Mouse (Mus musculus): ENCODE data around the gene Tnfrsf12a. TPM values are rescaled to one million over a fixed set of nuclear protein-coding genes. Genes with fewer than 3 reads are reported as not detected.

Tnfrsf12a gene
- polyA plus RNA-seq, 1 experiment from 2014 or later: 118 TPM

DNA sequence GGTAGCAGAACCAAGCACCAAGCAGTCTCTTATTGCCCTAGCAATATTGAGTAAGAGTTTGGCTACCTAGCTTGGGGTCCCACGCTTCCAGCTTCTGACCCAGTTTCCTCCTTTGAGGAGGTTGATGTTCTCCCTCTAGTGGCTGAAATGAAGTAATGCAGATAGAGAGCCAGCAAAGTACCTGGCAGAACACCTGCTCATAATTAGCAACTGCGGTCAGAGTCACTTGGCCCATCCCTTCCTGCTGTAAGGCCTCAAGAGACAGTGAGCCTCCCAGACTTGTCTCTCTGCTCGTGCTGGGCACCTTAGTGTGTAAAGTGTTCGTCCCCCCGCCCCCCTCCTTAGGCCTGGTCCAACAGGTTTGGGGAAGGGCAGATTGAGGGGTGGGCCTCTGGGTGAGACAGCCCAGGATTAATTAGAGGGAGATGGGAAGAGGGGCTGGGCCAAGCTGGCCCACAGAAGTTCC lies 12.7 kb downstream of the Tnfrsf12a start:
- Histone ChIP-seq H3K4me1 (peaks cover 14% of the 10 kb centered on the region), H3K9me3 (no peaks in the 10 kb centered on the region), H3K36me3 (peaks cover 36% of the 10 kb centered on the region), H3K27ac (replicated peaks) (no peak overlapping the region), H3K4me2 (no peak overlapping the region), H3K27me3 (replicated peaks) (peaks cover 43% of the 10 kb centered on the region), H3K4me3 (no peak overlapping the region), H3K9ac (no peak overlapping the region)
- ATAC-seq (ENCODE audit: extremely low read depth, insufficient number of reproducible peaks, low FRiP score, low TSS enrichment): no peak
- WGBS: 21% methylated on average over 5 of the region's 5 CpGs

DNA sequence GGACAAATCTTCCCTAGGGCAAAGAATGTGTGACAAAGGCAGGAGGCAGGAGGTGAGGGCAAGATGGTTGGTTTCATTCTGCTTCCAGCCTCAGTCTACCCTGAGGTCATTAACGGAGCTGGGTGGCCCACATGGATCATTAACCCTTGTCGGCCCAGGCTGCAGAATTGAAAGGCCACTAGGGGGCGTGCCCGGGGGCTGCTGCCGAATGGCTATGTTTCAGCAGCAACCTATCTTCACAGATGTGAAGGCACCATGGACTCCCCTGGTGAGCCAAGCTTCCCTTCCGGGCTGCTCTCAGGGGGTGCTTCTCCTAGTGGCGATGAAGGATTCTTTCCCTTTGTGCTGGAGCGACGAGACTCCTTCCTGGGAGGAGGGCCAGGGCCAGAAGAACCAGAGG lies 15.7 kb downstream of the Tnfrsf12a start:
- H3K36me3 ChIP-seq: peaks cover 5% of the 10 kb centered on the region
- H3K9ac ChIP-seq: no peak overlapping the region
- WGBS: under 1% methylated on average over 9 of the region's 9 CpGs
- H3K27ac ChIP-seq (replicated peaks): no peak overlapping the region
- peaks cover 14% of the 10 kb centered on the region for H3K4me1 ChIP-seq
- H3K4me2 ChIP-seq: no peak overlapping the region
- no peaks in the 10 kb centered on the region for H3K9me3 ChIP-seq
- peaks cover 65% of the 10 kb centered on the region for H3K27me3 ChIP-seq (replicated peaks)
- no peak overlapping the region for H3K4me3 ChIP-seq
- no peak for ATAC-seq (ENCODE audit: extremely low read depth, insufficient number of reproducible peaks, low FRiP score, low TSS enrichment)

DNA sequence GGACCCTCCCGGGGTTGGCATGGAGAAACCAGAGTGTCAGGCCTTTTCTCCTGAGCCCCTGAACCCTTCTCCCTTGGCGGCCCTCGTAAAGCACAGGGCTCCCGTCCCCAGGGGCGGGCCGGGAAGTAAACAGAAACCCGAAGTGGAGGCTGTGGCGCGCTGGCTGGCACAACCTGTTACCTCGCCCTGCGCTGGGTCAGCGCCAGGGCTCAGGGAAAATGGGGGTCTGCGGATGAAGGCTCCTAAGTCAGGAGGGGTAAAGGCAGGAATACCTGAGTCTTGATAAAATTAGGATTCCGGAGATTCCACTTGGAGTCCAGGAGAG lies 16.4 kb downstream of the Tnfrsf12a start:
- Histone ChIP-seq H3K36me3 (no peaks in the 10 kb centered on the region), H3K9ac (0 out of 2 replicates have a peak overlapping the region, but pooled peaks have one; percentile 33), H3K27ac (replicated peaks) (no peak overlapping the region), H3K9me3 (no peaks in the 10 kb centered on the region), H3K4me2 (peak overlapping the region; percentile 54), H3K4me3 (peak overlapping the region; percentile 32), H3K4me1 (peaks cover 14% of the 10 kb centered on the region), H3K27me3 (replicated peaks) (peaks cover 69% of the 10 kb centered on the region)
- WGBS: 6% methylated on average over 14 of the region's 14 CpGs
- ATAC-seq (ENCODE audit: extremely low read depth, insufficient number of reproducible peaks, low FRiP score, low TSS enrichment): no peak

DNA sequence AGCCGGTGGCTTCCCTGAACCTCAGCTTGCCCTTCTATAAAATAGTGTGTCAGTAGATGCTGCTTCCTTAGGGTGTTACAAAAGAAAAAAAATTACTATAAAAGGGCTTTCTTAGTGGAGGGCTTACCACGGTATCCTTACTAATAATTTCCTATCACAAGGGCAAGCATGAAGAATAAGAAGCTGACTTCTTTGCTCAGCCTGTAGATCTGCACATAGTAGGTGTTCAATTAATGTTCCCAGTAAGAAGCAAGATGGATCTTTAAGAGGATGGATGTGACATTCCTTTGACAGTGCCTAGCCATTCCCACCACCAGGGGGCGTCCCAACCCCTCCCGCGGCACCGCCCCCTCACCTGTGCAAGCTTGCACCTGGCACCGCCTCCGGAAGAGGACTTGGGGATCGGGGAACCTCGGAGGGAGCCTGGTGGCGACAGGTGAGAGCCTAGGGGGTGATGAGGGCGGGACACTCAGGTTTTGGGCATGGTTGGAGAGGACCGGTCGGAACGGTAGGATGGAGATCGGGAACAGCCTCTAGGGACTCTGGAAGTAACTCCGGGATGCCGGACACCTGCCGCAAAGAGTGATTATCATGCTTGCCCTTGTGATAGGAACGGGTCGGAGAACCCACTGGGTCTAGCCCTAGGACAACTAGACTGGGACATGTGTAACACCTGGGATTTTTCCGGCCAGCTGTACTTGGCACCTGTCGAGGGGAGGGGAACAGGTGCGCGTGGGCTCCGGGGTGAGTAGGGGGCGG lies 17.0 kb downstream of the Tnfrsf12a start, which contains the start of gene Bicdl2:
Bicdl2 (plus strand) TSS at position 390 of the 759 bp plus-strand sequence.
- no peaks in the 10 kb centered on the region for H3K9me3 ChIP-seq
- H3K27ac ChIP-seq (replicated peaks): no peak within 1 kb of the TSS
- H3K36me3 ChIP-seq: no peaks in the 10 kb centered on the region
- peaks cover 14% of the 10 kb centered on the region for H3K4me1 ChIP-seq
- ATAC-seq (ENCODE audit: extremely low read depth, insufficient number of reproducible peaks, low FRiP score, low TSS enrichment): no peak
- H3K4me3 ChIP-seq: peak within 1 kb of the TSS; percentile 32
- 6% methylated on average over 27 of the region's 27 CpGs for WGBS
- H3K4me2 ChIP-seq: peak within 1 kb of the TSS; percentile 54
- 0 out of 2 replicates have a peak within 1 kb of the TSS, but pooled peaks have one; percentile 33 for H3K9ac ChIP-seq
- peaks cover 70% of the 10 kb centered on the region for H3K27me3 ChIP-seq (replicated peaks)

DNA sequence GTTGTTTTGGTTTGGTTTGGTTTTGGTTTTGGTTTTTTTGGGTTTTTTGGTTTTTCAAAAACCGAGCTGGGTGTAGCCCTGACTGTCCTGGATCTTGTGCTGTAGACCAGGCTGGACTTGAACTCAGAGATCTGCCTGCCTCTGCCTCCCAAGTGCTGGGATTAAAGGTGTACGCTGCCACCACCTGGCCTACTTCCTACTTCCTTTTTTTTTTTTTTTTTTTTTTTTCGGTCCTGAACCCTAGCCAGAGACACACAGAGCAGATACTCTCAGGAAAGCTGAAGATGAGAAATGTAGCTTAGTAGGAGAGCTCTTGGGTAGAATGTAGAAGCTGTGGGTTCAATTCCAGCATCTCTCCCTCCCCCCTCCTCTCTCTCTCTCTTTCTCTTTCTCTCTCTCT lies 18.8 kb downstream of the Tnfrsf12a start:
- no peak for ATAC-seq (ENCODE audit: extremely low read depth, insufficient number of reproducible peaks, low FRiP score, low TSS enrichment)
- Histone ChIP-seq H3K4me1 (peaks cover 14% of the 10 kb centered on the region), H3K27me3 (replicated peaks) (peaks cover 73% of the 10 kb centered on the region), H3K27ac (replicated peaks) (no peak overlapping the region), H3K9me3 (no peaks in the 10 kb centered on the region), H3K4me2 (no peak overlapping the region), H3K4me3 (no peak overlapping the region), H3K36me3 (no peaks in the 10 kb centered on the region), H3K9ac (no peak overlapping the region)
- 74% methylated on average over 3 of the region's 3 CpGs for WGBS

DNA sequence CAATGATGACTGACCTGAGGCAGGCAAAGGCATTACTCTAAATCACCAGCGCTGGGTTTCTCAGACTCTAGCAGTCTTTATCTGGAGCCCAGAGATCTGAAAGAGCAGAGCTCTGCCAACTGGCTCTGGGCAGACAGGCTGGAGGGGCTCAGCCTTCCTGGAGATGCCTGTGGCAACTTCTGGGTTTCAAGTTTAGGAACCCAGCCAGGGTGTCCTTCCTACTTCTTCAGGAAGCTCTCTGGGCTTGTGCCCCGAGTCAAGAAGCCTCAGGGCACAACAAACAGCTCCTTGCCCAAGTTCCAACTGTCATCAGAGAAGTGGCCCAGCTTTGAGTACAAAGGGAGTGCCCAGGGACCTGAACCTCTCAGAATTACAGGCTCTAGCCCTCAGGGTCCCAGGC lies 22.9 kb downstream of the Tnfrsf12a start:
- H3K36me3 ChIP-seq: no peaks in the 10 kb centered on the region
- no peak overlapping the region for H3K27ac ChIP-seq (replicated peaks)
- no peak overlapping the region for H3K9ac ChIP-seq
- no peak overlapping the region for H3K4me3 ChIP-seq
- ATAC-seq (ENCODE audit: extremely low read depth, insufficient number of reproducible peaks, low FRiP score, low TSS enrichment): no peak
- H3K4me1 ChIP-seq: no peaks in the 10 kb centered on the region
- H3K9me3 ChIP-seq: no peaks in the 10 kb centered on the region
- no peak overlapping the region for H3K4me2 ChIP-seq
- 57% methylated on average over 2 of the region's 2 CpGs for WGBS
- peaks cover 33% of the 10 kb centered on the region for H3K27me3 ChIP-seq (replicated peaks)

DNA sequence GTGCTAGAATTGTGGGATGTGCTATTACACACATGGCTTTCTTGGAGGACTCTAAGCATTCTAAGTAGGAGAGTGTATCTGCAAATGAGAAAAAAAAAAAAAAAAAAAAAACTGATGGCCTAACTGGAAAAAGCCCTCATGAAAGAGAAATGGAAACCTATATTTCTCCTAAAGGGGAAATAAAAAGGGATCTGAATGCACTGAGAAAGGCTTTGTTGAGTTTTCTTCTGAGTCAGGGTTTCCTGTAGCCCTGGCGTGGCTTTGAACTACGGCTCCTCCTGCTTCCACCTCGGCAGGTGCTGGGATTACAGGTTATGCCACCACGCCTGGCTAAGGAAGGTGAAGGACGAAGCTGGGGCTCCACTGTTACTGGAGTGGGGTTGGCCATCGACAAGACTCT lies 23.3 kb downstream of the Tnfrsf12a start:
- 54% methylated on average over 6 of the region's 6 CpGs for WGBS
- Histone ChIP-seq H3K4me3 (no peak overlapping the region), H3K4me1 (no peaks in the 10 kb centered on the region), H3K27me3 (replicated peaks) (peaks cover 29% of the 10 kb centered on the region), H3K9ac (no peak overlapping the region), H3K36me3 (no peaks in the 10 kb centered on the region), H3K9me3 (no peaks in the 10 kb centered on the region), H3K27ac (replicated peaks) (no peak overlapping the region), H3K4me2 (no peak overlapping the region)
- ATAC-seq (ENCODE audit: extremely low read depth, insufficient number of reproducible peaks, low FRiP score, low TSS enrichment): no peak

DNA sequence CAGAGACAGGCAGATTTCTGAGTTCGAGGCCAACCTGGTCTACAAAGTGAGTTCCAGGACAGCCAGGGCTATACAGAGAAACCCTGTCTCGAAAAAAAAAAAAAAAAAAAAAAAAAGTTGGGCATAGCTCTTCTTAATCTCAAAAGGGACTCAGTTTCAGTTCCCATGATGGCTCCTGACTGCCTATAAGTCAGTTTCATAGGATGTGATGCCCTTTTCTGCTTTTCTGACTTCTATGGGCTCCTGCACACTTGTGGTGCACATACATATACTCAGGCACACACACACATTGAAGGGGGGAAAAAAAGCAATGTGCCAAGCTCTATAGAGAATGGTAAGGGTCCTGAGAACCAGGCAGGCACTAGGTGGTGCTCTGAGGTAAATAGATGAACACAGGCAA lies 23.9 kb downstream of the Tnfrsf12a start:
- H3K9ac ChIP-seq: no peak overlapping the region
- H3K4me1 ChIP-seq: no peaks in the 10 kb centered on the region
- ATAC-seq (ENCODE audit: extremely low read depth, insufficient number of reproducible peaks, low FRiP score, low TSS enrichment): no peak
- peaks cover 25% of the 10 kb centered on the region for H3K27me3 ChIP-seq (replicated peaks)
- WGBS: 57% methylated on average over 2 of the region's 2 CpGs
- no peaks in the 10 kb centered on the region for H3K36me3 ChIP-seq
- H3K4me3 ChIP-seq: no peak overlapping the region
- H3K9me3 ChIP-seq: no peaks in the 10 kb centered on the region
- H3K27ac ChIP-seq (replicated peaks): no peak overlapping the region
- no peak overlapping the region for H3K4me2 ChIP-seq

DNA sequence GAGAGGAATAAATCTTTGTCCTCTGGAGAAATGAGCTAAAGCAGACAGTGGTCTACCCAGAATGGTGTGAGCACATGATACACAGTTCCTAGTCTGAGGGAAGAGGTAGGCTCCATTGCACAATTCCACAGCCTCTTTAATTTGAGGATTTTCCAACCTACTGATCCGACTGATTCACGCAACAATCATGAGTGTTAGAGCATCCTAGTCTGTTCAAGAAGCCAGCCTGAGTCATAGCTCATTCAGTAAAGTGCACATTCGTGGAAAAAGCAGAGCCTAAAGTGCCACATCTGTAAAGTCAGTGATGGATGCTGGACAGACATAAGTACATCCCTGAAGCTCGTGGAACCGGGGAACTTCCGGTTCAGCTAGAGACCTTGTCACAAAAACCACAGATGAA lies 25.9 kb downstream of the Tnfrsf12a start:
- H3K36me3 ChIP-seq: no peaks in the 10 kb centered on the region
- no peak for ATAC-seq (ENCODE audit: extremely low read depth, insufficient number of reproducible peaks, low FRiP score, low TSS enrichment)
- WGBS: 71% methylated on average over 6 of the region's 6 CpGs

DNA sequence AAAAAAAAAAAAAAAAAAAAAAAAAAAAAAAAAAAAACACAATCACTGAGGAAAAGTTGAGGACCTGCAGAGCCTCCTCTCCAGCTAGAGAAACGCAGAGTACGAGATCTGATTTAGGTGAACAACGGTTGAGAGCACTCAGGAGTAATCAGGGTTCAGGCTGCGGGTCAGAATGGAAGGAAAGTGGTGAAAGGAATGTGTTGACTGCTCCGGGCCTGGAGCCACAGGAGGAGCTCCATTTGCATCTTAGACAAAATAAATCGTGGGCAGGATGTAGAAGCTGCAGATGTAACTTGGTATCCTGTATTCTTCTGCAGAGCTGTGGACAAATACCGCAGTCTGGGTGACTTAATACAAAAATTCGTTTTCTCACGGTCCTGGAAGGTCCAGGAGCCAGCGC lies 31.4 kb downstream of the Tnfrsf12a start:
- no peak overlapping the region for H3K4me3 ChIP-seq
- WGBS: 19% methylated on average over 10 of the region's 10 CpGs
- H3K9me3 ChIP-seq: peaks cover 7% of the 10 kb centered on the region; the same call in 1 of the 2 replicates
- H3K36me3 ChIP-seq: no peaks in the 10 kb centered on the region
- H3K4me2 ChIP-seq: no peak overlapping the region
- ATAC-seq (ENCODE audit: extremely low read depth, insufficient number of reproducible peaks, low FRiP score, low TSS enrichment): no peak
- peaks cover 16% of the 10 kb centered on the region for H3K4me1 ChIP-seq
- H3K27ac ChIP-seq (replicated peaks): no peak overlapping the region
- H3K9ac ChIP-seq: no peak overlapping the region
- H3K27me3 ChIP-seq (replicated peaks): peaks cover 43% of the 10 kb centered on the region

More for the DNA sequence above, 25.9 kb downstream of the Tnfrsf12a start:
- Histone ChIP-seq H3K4me1 (no peaks in the 10 kb centered on the region), H3K27me3 (replicated peaks) (peaks cover 21% of the 10 kb centered on the region; the same call in 1 of the 2 replicates), H3K4me2 (no peak overlapping the region), H3K4me3 (no peak overlapping the region), H3K9me3 (no peaks in the 10 kb centered on the region), H3K9ac (no peak overlapping the region), H3K27ac (replicated peaks) (no peak overlapping the region)

DNA sequence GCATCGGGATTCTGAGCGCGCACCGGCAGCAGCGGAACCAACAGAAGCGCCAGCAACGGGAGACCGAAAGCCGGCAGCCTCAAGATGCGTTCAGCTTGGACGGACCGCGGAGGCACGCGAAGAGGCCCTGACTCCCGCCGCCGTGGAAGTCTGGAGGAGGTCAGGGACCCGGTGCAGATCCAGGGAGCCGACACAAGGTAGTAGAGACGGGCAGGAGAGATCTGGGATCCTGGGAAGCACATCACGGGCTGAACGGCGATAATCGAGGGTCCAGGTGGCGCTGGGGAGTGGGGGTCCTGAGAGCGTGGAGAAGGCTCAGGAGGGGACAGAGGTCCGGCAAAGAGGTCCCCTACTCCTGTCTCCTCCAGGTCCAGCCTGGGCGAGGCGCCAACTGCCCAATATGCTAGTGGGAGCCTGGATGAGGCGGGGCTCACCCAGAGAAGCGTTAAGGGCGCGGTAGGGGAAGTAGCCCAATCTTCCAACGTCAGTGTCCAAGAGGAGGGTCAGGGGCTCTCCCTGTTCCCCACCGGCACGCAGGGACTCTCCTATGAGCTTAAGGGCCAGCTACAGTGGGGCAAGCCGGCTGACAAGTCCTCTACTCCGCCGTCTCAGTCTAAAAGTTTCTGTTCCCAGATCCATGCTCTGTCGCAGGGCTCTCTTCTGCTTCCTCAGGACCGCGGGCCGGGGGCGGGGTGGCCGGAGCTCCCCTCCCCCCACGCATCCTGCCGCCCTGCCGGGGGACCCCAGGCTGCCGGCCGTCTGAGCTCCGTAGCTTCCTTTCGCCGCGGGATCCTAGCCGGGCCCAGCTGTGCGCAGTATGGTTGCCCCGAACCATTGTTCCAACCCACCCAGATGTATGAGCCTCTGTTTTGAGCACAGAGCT lies 32.4 kb downstream of the Tnfrsf12a start, which contains the start of gene Mmp25:
Mmp25 (minus strand) TSS at position 665 of the 883 bp plus-strand sequence.
- Histone ChIP-seq H3K4me1 (peaks cover 16% of the 10 kb centered on the region), H3K9me3 (peaks cover 7% of the 10 kb centered on the region; the same call in 1 of the 2 replicates), H3K4me3 (peak within 1 kb of the TSS; percentile 60), H3K27me3 (replicated peaks) (peaks cover 43% of the 10 kb centered on the region), H3K4me2 (peak within 1 kb of the TSS; percentile 95), H3K9ac (peak within 1 kb of the TSS; percentile 75), H3K27ac (replicated peaks) (no peak within 1 kb of the TSS), H3K36me3 (no peaks in the 10 kb centered on the region)
- WGBS: 2% methylated on average over 58 of the region's 58 CpGs
- ATAC-seq (ENCODE audit: extremely low read depth, insufficient number of reproducible peaks, low FRiP score, low TSS enrichment): 0 out of 2 replicates have a peak, but pooled peaks have one; percentile 10
